Mouse (Mus musculus) ES-Bruce4 (cell line): Measurements from ENCODE around the gene Grb10.

Experiments
- CTCF ChIP-seq: IDR thresholded peaks from one replicate; pipeline ENCODE4 v1.8.1; 2011; ENCODE audit warnings: low read depth, low read length
- POLR2A ChIP-seq: IDR thresholded peaks from one replicate; pipeline ENCODE4 v1.8.1; 2011; ENCODE audit warnings: low read length; ENCODE audit not compliant: insufficient read depth

- no peak for TF ChIP-seq CTCF
- TF ChIP-seq POLR2A: no peak
Measured at GRCm38 (mm10) chr11:12041379-12041778, 2.9 kb upstream of the Grb10 start.
